ENCODE assay signal across 11 mouse cellular contexts in the genomic region with DNA sequence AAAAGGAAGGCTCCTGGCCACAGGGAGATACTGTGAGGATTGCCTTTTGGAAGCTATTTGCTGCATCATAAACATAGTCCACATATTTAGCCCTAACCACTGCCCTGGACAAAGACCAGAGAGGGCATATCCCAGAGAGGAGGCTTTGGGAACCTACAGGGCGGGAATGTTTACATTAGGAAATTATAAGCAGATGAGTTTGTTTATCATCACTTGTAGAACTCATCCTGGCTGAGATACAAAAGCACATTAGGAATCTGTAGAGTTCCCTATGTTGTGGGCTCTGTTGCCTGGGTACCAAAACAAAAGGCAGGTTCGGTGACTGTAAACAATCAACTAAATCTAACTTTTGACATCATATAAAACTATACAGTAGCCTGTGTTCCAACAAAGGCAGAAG.
"Had no signal": no experiment of that assay in that cellular context is flagged by ENCODE, and none has a peak within 500 bp of the region (broad histone marks: within the 10 kb centered on the region; RNA-seq: fewer than 3 reads in every experiment).

No protein-coding gene starts in this region.

- H3K9ac ChIP-seq: kidney, embryonic 15.5 days; limb, embryonic 15.5 days; liver, embryonic 12.5 days; midbrain, embryonic 13.5 days had no signal

- H3K27ac ChIP-seq: kidney, embryonic 15.5 days; limb, embryonic 15.5 days; liver, embryonic 12.5 days; midbrain, embryonic 13.5 days had no signal

- DNase-seq: kidney, adult 2 months; kidney, postnatal 25 days; layer of hippocampus, adult 9-11 months; layer of hippocampus, postnatal 36 days; right cerebral cortex, postnatal 25 days; thymus, adult 2 months; thymus, postnatal 25 days had no signal

- H3K36me3 ChIP-seq: kidney, embryonic 15.5 days; limb, embryonic 15.5 days; liver, embryonic 12.5 days; midbrain, embryonic 13.5 days had no signal

- H3K9me3 ChIP-seq: kidney, embryonic 15.5 days; limb, embryonic 15.5 days; liver, embryonic 12.5 days; midbrain, embryonic 13.5 days had no signal

- H3K4me1 ChIP-seq: kidney, embryonic 15.5 days; limb, embryonic 15.5 days; liver, embryonic 12.5 days; midbrain, embryonic 13.5 days had no signal

- H3K4me2 ChIP-seq: kidney, embryonic 15.5 days; limb, embryonic 15.5 days; liver, embryonic 12.5 days; midbrain, embryonic 13.5 days had no signal

- H3K27me3 ChIP-seq: kidney, embryonic 15.5 days; limb, embryonic 15.5 days; liver, embryonic 12.5 days; midbrain, embryonic 13.5 days had no signal

- H3K4me3 ChIP-seq: kidney, embryonic 15.5 days; limb, embryonic 15.5 days; liver, embryonic 12.5 days; midbrain, embryonic 13.5 days had no signal

- ATAC-seq: liver, embryonic 12.5 days; midbrain, embryonic 13.5 days had no signal
